Mouse (Mus musculus): Measurements from ENCODE around the gene Zkscan17. TPM values are rescaled to one million over a fixed set of nuclear protein-coding genes. Genes with fewer than 3 reads are reported as not detected.
"Not testable (repeated sequence)": the region's sequence is repeated elsewhere in the genome, so short reads cannot be mapped to it uniquely, and the experiment has no call there.

Gene Zkscan17
- 18.3 and 20.8 TPM in 2 replicates for total RNA-seq (2017)

DNA sequence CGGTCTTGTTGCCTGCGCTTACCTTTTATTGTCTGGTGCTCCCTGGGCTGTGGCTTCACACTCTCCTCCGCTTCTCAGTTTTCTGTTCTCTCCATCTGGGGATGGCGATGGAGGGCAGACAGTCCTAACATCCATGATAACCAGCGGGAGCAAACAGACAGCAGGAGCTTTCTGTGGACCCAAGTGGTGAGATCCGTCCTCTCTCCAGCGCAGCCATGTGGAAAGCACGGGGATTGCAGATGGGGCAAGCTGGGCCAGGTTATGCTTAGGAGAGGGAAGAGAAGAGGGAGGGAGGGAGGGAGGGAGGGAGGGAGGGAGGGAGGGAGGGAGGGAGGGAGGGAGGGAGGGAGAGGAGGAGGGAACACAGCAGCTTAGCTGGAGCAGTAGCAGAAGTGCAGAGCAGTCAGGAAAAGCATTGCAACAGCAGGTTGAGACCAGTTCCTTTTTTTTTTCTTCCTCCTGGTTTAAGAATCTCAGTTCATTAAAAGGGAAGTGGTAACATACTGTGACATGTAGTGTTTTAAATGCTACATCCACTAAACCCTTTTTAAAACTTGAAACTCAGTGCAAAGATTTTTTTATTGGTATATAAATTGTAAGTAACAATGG lies at the start of gene Zkscan17:
Gene Zkscan17, minus strand, starts transcription at position 280 of the 609 bp plus-strand sequence.
- ATAC-seq (replicated peaks in 1 of 2; ENCODE audit: insufficient read depth in 1 of 2, low FRiP score in 2 of 2, low TSS enrichment in 1 of 2, low read depth in 1 of 2, poor library complexity in 2 of 2, severe bottlenecking in 2 of 2), result peak; percentile 77 to 84

DNA sequence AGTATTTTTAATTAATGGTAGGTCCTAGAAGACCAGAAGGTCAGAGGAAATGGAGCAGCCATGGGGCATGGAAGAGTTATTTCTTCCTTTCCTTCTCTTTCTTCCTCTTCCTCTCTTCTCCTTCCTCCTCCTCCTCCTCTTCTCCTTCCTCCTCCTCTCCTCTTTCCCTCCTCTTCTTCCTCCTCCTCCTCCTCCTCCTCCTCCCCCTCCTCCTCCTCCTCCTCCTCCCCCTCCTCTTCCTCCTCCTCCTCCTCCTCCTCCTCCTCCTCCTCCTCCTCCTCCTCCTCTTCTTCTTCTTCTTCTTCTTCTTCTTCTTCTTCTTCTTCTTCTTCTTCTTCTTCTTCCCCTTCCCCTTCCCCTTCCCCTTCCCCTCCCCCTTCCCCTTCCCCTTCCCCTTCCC lies 49.6 kb upstream of the Zkscan17 start, which contains the start of gene Olfr222:
Gene Olfr222, minus strand, starts transcription at position 101 of the 400 bp plus-strand sequence.
- ATAC-seq (replicated peaks in 1 of 2; ENCODE audit: insufficient read depth in 1 of 2, low FRiP score in 2 of 2, low TSS enrichment in 1 of 2, low read depth in 1 of 2, poor library complexity in 2 of 2, severe bottlenecking in 2 of 2), result not testable (repeated sequence)

- no peak for ATAC-seq (replicated peaks in 1 of 2; ENCODE audit: insufficient read depth in 1 of 2, low FRiP score in 2 of 2, low TSS enrichment in 1 of 2, low read depth in 1 of 2, poor library complexity in 2 of 2, severe bottlenecking in 2 of 2)
Observed at GRCm38 (mm10) chr11:59575726-59576125, 49.2 kb upstream of the Zkscan17 start.

- ATAC-seq (replicated peaks in 1 of 2; ENCODE audit: insufficient read depth in 1 of 2, low FRiP score in 2 of 2, low TSS enrichment in 1 of 2, low read depth in 1 of 2, poor library complexity in 2 of 2, severe bottlenecking in 2 of 2), result 0 out of 4 replicates have a peak, but pooled peaks of 1 of the 2 experiments have one; percentile 27
Observed at GRCm38 (mm10) chr11:59569306-59569705, 42.8 kb upstream of the Zkscan17 start.

- ATAC-seq (replicated peaks in 1 of 2; ENCODE audit: insufficient read depth in 1 of 2, low FRiP score in 2 of 2, low TSS enrichment in 1 of 2, low read depth in 1 of 2, poor library complexity in 2 of 2, severe bottlenecking in 2 of 2), result no peak
Observed at GRCm38 (mm10) chr11:59562837-59563236, 36.3 kb upstream of the Zkscan17 start.

- no peak for ATAC-seq (replicated peaks in 1 of 2; ENCODE audit: insufficient read depth in 1 of 2, low FRiP score in 2 of 2, low TSS enrichment in 1 of 2, low read depth in 1 of 2, poor library complexity in 2 of 2, severe bottlenecking in 2 of 2)
Observed at GRCm38 (mm10) chr11:59562336-59562735, 35.8 kb upstream of the Zkscan17 start.

- ATAC-seq (replicated peaks in 1 of 2; ENCODE audit: insufficient read depth in 1 of 2, low FRiP score in 2 of 2, low TSS enrichment in 1 of 2, low read depth in 1 of 2, poor library complexity in 2 of 2, severe bottlenecking in 2 of 2), result no peak
Observed at GRCm38 (mm10) chr11:59560906-59561305, 34.4 kb upstream of the Zkscan17 start.

DNA sequence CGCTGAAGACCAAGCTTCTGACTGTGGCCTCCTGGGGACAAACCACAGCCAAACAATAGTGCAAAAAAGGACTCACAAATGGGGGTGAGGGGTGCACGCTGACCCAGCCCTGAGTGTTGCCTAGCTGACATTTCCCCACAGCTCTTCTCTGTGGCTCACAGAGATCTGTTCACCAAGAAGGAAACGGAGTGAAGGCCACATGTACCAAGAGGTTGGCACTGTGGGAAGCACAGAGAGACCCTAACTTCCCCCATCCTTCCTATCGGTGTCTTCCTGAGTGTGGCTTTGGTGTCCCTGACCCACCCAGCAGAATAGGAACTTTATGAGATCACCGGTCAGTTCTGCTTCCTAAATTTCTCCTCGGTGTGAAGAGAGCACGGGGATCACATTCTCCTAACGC lies 28.0 kb upstream of the Zkscan17 start:
- no peak for ATAC-seq (replicated peaks in 1 of 2; ENCODE audit: insufficient read depth in 1 of 2, low FRiP score in 2 of 2, low TSS enrichment in 1 of 2, low read depth in 1 of 2, poor library complexity in 2 of 2, severe bottlenecking in 2 of 2)

GRCm38 (mm10) chr11:59554127-59554526 lies 27.6 kb upstream of the Zkscan17 start:
- ATAC-seq (replicated peaks in 1 of 2; ENCODE audit: insufficient read depth in 1 of 2, low FRiP score in 2 of 2, low TSS enrichment in 1 of 2, low read depth in 1 of 2, poor library complexity in 2 of 2, severe bottlenecking in 2 of 2), result no peak

- ATAC-seq (replicated peaks in 1 of 2; ENCODE audit: insufficient read depth in 1 of 2, low FRiP score in 2 of 2, low TSS enrichment in 1 of 2, low read depth in 1 of 2, poor library complexity in 2 of 2, severe bottlenecking in 2 of 2), result no peak
Observed at GRCm38 (mm10) chr11:59544005-59544404, 17.5 kb upstream of the Zkscan17 start.

GRCm38 (mm10) chr11:59543376-59543775 lies 16.8 kb upstream of the Zkscan17 start:
- ATAC-seq (replicated peaks in 1 of 2; ENCODE audit: insufficient read depth in 1 of 2, low FRiP score in 2 of 2, low TSS enrichment in 1 of 2, low read depth in 1 of 2, poor library complexity in 2 of 2, severe bottlenecking in 2 of 2), result no peak

- peak in 1 of 2 experiments; percentile 69; a peak in 1 of 4 replicates for ATAC-seq (replicated peaks in 1 of 2; ENCODE audit: insufficient read depth in 1 of 2, low FRiP score in 2 of 2, low TSS enrichment in 1 of 2, low read depth in 1 of 2, poor library complexity in 2 of 2, severe bottlenecking in 2 of 2)
Observed at GRCm38 (mm10) chr11:59542442-59542841, 15.9 kb upstream of the Zkscan17 start.

GRCm38 (mm10) chr11:59541324-59541723 lies 14.8 kb upstream of the Zkscan17 start, which contains the start of gene Nlrp3:
Gene Nlrp3 (plus strand): TSS chr11:59541568.
- ATAC-seq (replicated peaks in 1 of 2; ENCODE audit: insufficient read depth in 1 of 2, low FRiP score in 2 of 2, low TSS enrichment in 1 of 2, low read depth in 1 of 2, poor library complexity in 2 of 2, severe bottlenecking in 2 of 2), result peak; percentile 46 to 71; a peak in 1 of 4 replicates

- ATAC-seq (replicated peaks in 1 of 2; ENCODE audit: insufficient read depth in 1 of 2, low FRiP score in 2 of 2, low TSS enrichment in 1 of 2, low read depth in 1 of 2, poor library complexity in 2 of 2, severe bottlenecking in 2 of 2), result no peak
Observed at GRCm38 (mm10) chr11:59540123-59540522, 13.6 kb upstream of the Zkscan17 start.

DNA sequence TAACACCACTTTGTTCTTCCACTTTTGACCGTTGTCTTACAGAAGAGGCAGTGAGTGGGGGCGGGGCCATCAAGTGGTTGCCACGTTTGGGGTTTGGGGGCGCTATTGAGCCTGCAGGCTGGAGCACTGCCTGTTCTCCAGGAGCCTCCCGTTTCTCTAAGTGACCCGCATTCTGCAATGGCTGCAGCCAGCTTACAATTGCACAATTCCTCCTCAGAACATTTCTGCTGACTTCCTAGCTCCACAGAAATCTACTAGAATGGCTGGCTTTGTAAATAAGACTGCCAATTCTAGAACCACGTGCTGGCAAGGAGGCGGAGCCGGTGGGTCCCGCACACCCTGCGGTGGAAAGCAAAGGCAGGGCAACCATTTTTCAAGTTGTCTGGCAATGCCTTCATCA lies 11.8 kb upstream of the Zkscan17 start:
- ATAC-seq (replicated peaks in 1 of 2; ENCODE audit: insufficient read depth in 1 of 2, low FRiP score in 2 of 2, low TSS enrichment in 1 of 2, low read depth in 1 of 2, poor library complexity in 2 of 2, severe bottlenecking in 2 of 2), result 0 out of 4 replicates have a peak, but pooled peaks have one; percentile 13 to 26

- ATAC-seq (replicated peaks in 1 of 2; ENCODE audit: insufficient read depth in 1 of 2, low FRiP score in 2 of 2, low TSS enrichment in 1 of 2, low read depth in 1 of 2, poor library complexity in 2 of 2, severe bottlenecking in 2 of 2), result no peak
Observed at GRCm38 (mm10) chr11:59537218-59538130, 10.9 kb upstream of the Zkscan17 start.

DNA sequence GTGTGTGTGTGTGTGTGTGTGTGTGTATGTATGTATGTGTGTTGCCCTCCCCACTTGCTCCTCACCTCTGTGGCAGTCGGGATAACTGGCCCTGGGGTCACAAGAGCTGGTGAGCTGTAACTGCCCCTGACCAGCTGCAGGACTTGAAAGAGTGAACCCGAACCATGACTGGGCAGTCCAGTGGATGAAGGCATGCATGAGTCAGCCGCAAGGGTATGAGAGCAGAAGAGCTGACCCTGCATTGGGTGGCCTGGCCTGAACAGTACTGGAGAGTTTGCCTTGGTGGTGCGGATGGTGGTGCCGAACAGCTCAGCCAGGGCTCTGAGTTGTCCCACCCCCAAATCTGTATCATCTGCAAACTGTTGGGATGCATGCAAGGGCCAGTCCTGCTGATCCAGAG lies 5.0 kb upstream of the Zkscan17 start:
- ATAC-seq (replicated peaks in 1 of 2; ENCODE audit: insufficient read depth in 1 of 2, low FRiP score in 2 of 2, low TSS enrichment in 1 of 2, low read depth in 1 of 2, poor library complexity in 2 of 2, severe bottlenecking in 2 of 2), result no peak

GRCm38 (mm10) chr11:59530870-59531535 lies 4.5 kb upstream of the Zkscan17 start:
- ATAC-seq (replicated peaks in 1 of 2; ENCODE audit: insufficient read depth in 1 of 2, low FRiP score in 2 of 2, low TSS enrichment in 1 of 2, low read depth in 1 of 2, poor library complexity in 2 of 2, severe bottlenecking in 2 of 2), result no peak
